In the genomic region with DNA sequence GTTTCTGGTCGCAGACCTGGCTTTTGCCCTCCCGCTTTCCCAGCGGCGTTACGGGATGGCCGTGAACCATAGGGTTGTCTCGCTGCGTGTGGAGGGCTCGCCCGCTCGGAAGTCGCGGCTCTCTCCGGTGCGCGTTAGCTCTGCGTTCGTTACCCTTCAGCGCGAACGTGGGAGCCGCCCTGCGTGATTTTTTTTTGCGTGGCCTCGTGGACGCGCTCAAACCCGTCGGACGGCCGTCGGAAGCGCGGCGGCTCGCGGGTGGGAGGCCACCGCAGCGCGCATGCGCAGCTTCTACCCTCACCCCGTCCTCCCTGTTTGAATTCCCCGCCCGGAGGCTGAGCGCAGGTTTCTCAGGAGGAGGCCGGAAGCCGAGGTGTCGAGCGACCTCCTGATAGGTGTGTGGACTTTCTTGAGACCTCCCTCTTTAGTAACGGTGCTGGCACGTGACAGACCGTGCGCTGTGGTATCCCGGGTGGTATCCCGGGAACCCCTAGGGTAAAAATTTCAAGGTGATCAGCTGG, we compare ENCODE assay signal across 8 mouse cellular contexts. TPM values are rescaled to one million over a fixed set of nuclear protein-coding genes. Genes with fewer than 3 reads are reported as not detected.
A peak's percentile ranks its signal among the peaks of the same experiment; 100 is the strongest.
DNase-seq lines count a peak whose midpoint lies in the region; ATAC-seq and TF ChIP-seq lines count a peak whose summit lies in the region.

Gene Ctnna3 (plus strand): TSS at position 314 of the 521 bp plus-strand sequence.

- H3K9ac ChIP-seq in heart, embryonic 14.5 days (ENCODE audit: low read length) = peak within 1 kb of the TSS; percentile 88
- H3K9ac ChIP-seq in liver, embryonic 13.5 days = peak within 1 kb of the TSS; percentile 82
- peak within 1 kb of the TSS; percentile 72 for H3K9ac ChIP-seq in stomach, postnatal 0 days (ENCODE audit: low read length)

- H3K4me3 ChIP-seq in heart, embryonic 14.5 days (ENCODE audit: control insufficient read depth in 1 of 2, insufficient read depth in 1 of 2, low read depth in 1 of 2, low read length in 2 of 2) = peak within 1 kb of the TSS; percentile 70 to 72
- H3K4me3 ChIP-seq in liver, embryonic 13.5 days (replicated peaks) = peak within 1 kb of the TSS; percentile 76
- peak within 1 kb of the TSS; percentile 80 for H3K4me3 ChIP-seq in stomach, postnatal 0 days (ENCODE audit: low read depth, low read length)

- H3K4me1 ChIP-seq in heart, embryonic 14.5 days (ENCODE audit: control insufficient read depth in 2 of 2, insufficient read depth in 2 of 2, low read length in 2 of 2) = peaks cover 0 to 2% of the 10 kb centered on the region in 2 experiments; a peak in 1 of 4 replicates
- peaks cover 30% of the 10 kb centered on the region for H3K4me1 ChIP-seq in liver, embryonic 13.5 days (replicated peaks)
- H3K4me1 ChIP-seq in stomach, postnatal 0 days (replicated peaks; ENCODE audit: control insufficient read depth, insufficient read depth) = no peaks in the 10 kb centered on the region

- peak; percentile 89 for ATAC-seq in CD4-positive, CD25-positive, alpha-beta regulatory T cell, adult 4 months
- peak; percentile 94 for ATAC-seq in heart, embryonic 14.5 days (ENCODE audit: insufficient number of reproducible peaks, insufficient read depth, low FRiP score, low read depth)
- peak; percentile 93 for ATAC-seq in liver, embryonic 13.5 days (ENCODE audit: low read depth)
- peak; percentile 96 for ATAC-seq in stomach, postnatal 0 days (ENCODE audit: low FRiP score, low TSS enrichment)

- peak; percentile 5 for TF ChIP-seq EP300 in stomach, postnatal 0 days (optimal IDR thresholded peaks at IDR 0.05)

- no peak for TF ChIP-seq CTCF in stomach, postnatal 0 days (IDR thresholded peaks at IDR 0.05; ENCODE audit: low read depth)

- peak; percentile 88 for DNase-seq in c-Kit-negative CD71-positive TER-119-positive erythroid progenitor cells, embryonic 14.5 days (ENCODE audit: low read depth, low spot score)
- DNase-seq in fibroblast of lung, adult 2 months (ENCODE audit: low read depth) = peak; percentile 69
- DNase-seq in kidney, postnatal 14 days = peak; percentile 92
- DNase-seq in liver, embryonic 13.5 days = peak; percentile 91
- peak; percentile 89 for DNase-seq in neural tube, embryonic 10.5 days (ENCODE audit: extremely low spot score, low spot score)
- DNase-seq in stomach, postnatal 0 days (ENCODE audit: low spot score) = peak; percentile 92

- peak within 1 kb of the TSS; percentile 74 for H3K4me2 ChIP-seq in heart, embryonic 14.5 days (ENCODE audit: low read length)
- peak within 1 kb of the TSS; percentile 86 for H3K4me2 ChIP-seq in liver, embryonic 13.5 days
- peak within 1 kb of the TSS; percentile 56 for H3K4me2 ChIP-seq in stomach, postnatal 0 days (replicated peaks; ENCODE audit: low read depth)

- under 1% methylated on average over 55 of the region's 55 CpGs for WGBS in heart, embryonic 14.5 days
- under 1% methylated on average over 55 of the region's 55 CpGs for WGBS in liver, embryonic 13.5 days (ENCODE audit: insufficient replicate concordance)
- WGBS in stomach, postnatal 0 days = under 1% methylated on average over 55 of the region's 55 CpGs

- H3K9me3 ChIP-seq in heart, embryonic 14.5 days (ENCODE audit: control insufficient read depth, low read length) = no peaks in the 10 kb centered on the region
- H3K9me3 ChIP-seq in liver, embryonic 13.5 days (replicated peaks) = no peaks in the 10 kb centered on the region
- H3K9me3 ChIP-seq in stomach, postnatal 0 days (ENCODE audit: control insufficient read depth, low read length) = no peaks in the 10 kb centered on the region

- peak within 1 kb of the TSS; percentile 74 to 88 for H3K27ac ChIP-seq in heart, embryonic 14.5 days (replicated peaks in 1 of 2; ENCODE audit: control insufficient read depth in 1 of 2, insufficient read depth in 1 of 2, low read depth in 2 of 2, low read length in 2 of 2)
- H3K27ac ChIP-seq in liver, embryonic 13.5 days = peak within 1 kb of the TSS; percentile 81
- H3K27ac ChIP-seq in stomach, postnatal 0 days (replicated peaks) = peak within 1 kb of the TSS; percentile 80

- no peaks in the 10 kb centered on the region for H3K36me3 ChIP-seq in heart, embryonic 14.5 days (ENCODE audit: control insufficient read depth, insufficient read depth, low read length)
- H3K36me3 ChIP-seq in liver, embryonic 13.5 days = no peaks in the 10 kb centered on the region
- no peaks in the 10 kb centered on the region for H3K36me3 ChIP-seq in stomach, postnatal 0 days (ENCODE audit: control insufficient read depth, insufficient read depth, low read length)

- H3K27me3 ChIP-seq in heart, embryonic 14.5 days (ENCODE audit: control insufficient read depth, insufficient read depth, low read length) = no peaks in the 10 kb centered on the region
- no peaks in the 10 kb centered on the region for H3K27me3 ChIP-seq in liver, embryonic 13.5 days
- no peaks in the 10 kb centered on the region for H3K27me3 ChIP-seq in stomach, postnatal 0 days (ENCODE audit: control insufficient read depth, insufficient read depth, low read length)

RNA-seq across cellular contexts. Expression of gene Ctnna3, which starts in this region (rescaled TPM):
- polyA plus RNA-seq in CD4-positive, CD25-positive, alpha-beta regulatory T cell, adult 4 months (2017; shearing (Covaris generic)) = under 1 TPM in 1 of 2 experiments, not detected in 1; 0.19 TPM
- 29.4 and 33.6 TPM in 2 replicates for polyA plus RNA-seq in heart, embryonic 14.5 days (2014; fragmentation: Nextera tagmentation; extraction: Ambion mirVana)
- 0.05 and 0.13 TPM in 2 replicates for polyA plus RNA-seq in liver, embryonic 13.5 days (2015; fragmentation: Nextera tagmentation; extraction: Ambion mirVana)
- 0.27 and 0.35 TPM in 2 replicates for polyA plus RNA-seq in stomach, postnatal 0 days (2015; fragmentation: Nextera tagmentation; extraction: Ambion mirVana)

Comparison
In these comparisons a context has a peak if more than half of its experiments do, and no peak if none do; other contexts are left out.
1. Peak in every context shown above with its lines: DNase-seq, ATAC-seq, H3K4me3 ChIP-seq and H3K27ac ChIP-seq.
2. RNA of gene Ctnna3 (polyA plus RNA-seq): 29.4 to 33.6 TPM in heart, embryonic 14.5 days; 0.27 to 0.35 TPM in stomach, postnatal 0 days, 0.19 TPM in CD4-positive, CD25-positive, alpha-beta regulatory T cell, adult 4 months and 0.05 to 0.13 TPM in liver, embryonic 13.5 days; every median in the first group is over 10 times any median in the second.
3. Peak in ATAC-seq in CD4-positive, CD25-positive, alpha-beta regulatory T cell, adult 4 months; RNA of the gene not detected or under 1 TPM.
4. Peak in DNase-seq, ATAC-seq, H3K4me3 ChIP-seq, H3K27ac ChIP-seq, H3K9ac ChIP-seq and H3K4me2 ChIP-seq in liver, embryonic 13.5 days; RNA of the gene not detected or under 1 TPM.
5. Peak in DNase-seq, ATAC-seq, H3K4me3 ChIP-seq, H3K27ac ChIP-seq, H3K9ac ChIP-seq and H3K4me2 ChIP-seq in stomach, postnatal 0 days; RNA of the gene not detected or under 1 TPM.